Mouse (Mus musculus) brain, embryonic 14.5 days (tissue): ENCODE data around the gene Adarb2.

Source experiments
- CTCF ChIP-seq: fragments of 200-500 bp; IDR thresholded peaks from 2 replicates; pipeline ENCODE4 v1.5.1; 2012; ENCODE audit warnings: inconsistent platforms, mild to moderate bottlenecking, moderate library complexity, borderline replicate concordance; ENCODE audit not compliant: insufficient read depth, insufficient read length; ENCODE audit errors: extremely low read depth
- POLR2A ChIP-seq: fragments of 200-500 bp; IDR thresholded peaks from 2 replicates; pipeline ENCODE4 v1.6.1; 2012; ENCODE audit warnings: mild to moderate bottlenecking, inconsistent platforms, borderline replicate concordance; ENCODE audit not compliant: poor library complexity, insufficient read depth, insufficient read length, severe bottlenecking; ENCODE audit errors: extremely low read depth

DNA sequence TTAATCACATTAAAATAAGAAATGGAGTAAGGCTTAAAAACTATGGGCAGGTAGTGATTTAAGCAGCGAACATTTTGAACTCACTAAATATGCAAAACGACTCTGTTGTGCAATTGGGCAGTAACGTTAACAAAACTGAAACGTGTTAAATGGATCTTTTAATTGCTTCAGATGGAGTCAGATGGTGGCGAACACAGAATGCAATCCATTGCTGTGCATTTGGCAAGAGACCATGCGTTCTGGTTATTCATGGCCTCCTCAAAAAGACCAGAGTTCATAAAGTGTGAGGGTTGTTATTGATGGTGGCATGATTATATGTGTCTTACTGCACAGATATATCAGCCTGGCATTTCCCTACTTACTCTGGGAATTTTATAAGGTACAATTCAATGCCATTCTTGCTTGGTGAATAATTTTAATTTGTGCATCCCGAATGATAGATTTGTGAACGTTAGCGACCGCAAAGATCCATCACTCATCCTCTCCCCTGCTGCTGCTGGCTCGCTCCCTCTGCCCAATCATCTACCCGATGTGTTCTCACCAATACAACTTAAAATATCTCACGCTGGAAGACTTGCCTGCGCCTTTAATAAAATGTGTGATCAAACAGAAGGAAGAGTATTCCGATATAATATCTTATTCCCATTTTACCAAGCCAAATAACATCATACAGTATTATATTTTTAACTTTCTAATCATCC, 221.5 kb downstream of the Adarb2 start:
- TF ChIP-seq CTCF = no peak
- TF ChIP-seq POLR2A = no peak
